Mouse (Mus musculus) heart, postnatal 0 days (tissue): ENCODE results near the gene Hes7. TPM values are rescaled to one million over a fixed set of nuclear protein-coding genes. Genes with fewer than 3 reads are reported as not detected.

Experiments
- ATAC-seq: fragments of 200-750 bp; cut with Nextera tagmentation; 2 replicates; pipeline ENCODE4 v1.8.0; 2017; ENCODE audit warnings: low read depth, moderate number of reproducible peaks, moderate library complexity; ENCODE audit not compliant: insufficient read depth
- DNase-seq: peaks from one replicate; pipeline ENCODE4 v3.0.0-alpha.2; 2016; ENCODE audit warnings: low spot score
- H3K27ac ChIP-seq: fragments of 300-500 bp; sonication (generic); 2 replicates; pipeline ENCODE4 v1.5.1; 2014; ENCODE audit warnings: low read depth, mild to moderate bottlenecking
- H3K27me3 ChIP-seq: fragments of 300-500 bp; sonication (generic); 2 replicates; pipeline ENCODE4 v1.6.1; 2014; ENCODE audit warnings: low read length, mixed read lengths; ENCODE audit not compliant: control insufficient read depth, insufficient read depth
- H3K36me3 ChIP-seq: fragments of 300-500 bp; sonication (generic); replicated peaks from 2 replicates; pipeline ENCODE4 v1.6.1; 2014; ENCODE audit warnings: low read length, mixed read lengths; ENCODE audit not compliant: control insufficient read depth, insufficient read depth
- H3K4me1 ChIP-seq: fragments of 300-500 bp; sonication (generic); 2 replicates; pipeline ENCODE4 v1.6.1; 2014; ENCODE audit warnings: antibody characterized with exemption; ENCODE audit not compliant: control insufficient read depth, insufficient read depth
- H3K4me2 ChIP-seq: fragments of 300-500 bp; sonication (generic); 2 replicates; pipeline ENCODE4 v1.6.1; 2014; ENCODE audit warnings: low read depth, mild to moderate bottlenecking, low read length, moderate library complexity
- H3K4me3 ChIP-seq: fragments of 300-500 bp; sonication (generic); 2 replicates; pipeline ENCODE4 v1.5.1; 2014; ENCODE audit warnings: low read depth, low read length
- H3K9ac ChIP-seq: fragments of 300-500 bp; sonication (generic); replicated peaks from 2 replicates; pipeline ENCODE4 v1.6.1; 2014; ENCODE audit warnings: low read depth, low read length, mixed read lengths
- H3K9me3 ChIP-seq: fragments of 300-500 bp; sonication (generic); replicated peaks from 2 replicates; pipeline ENCODE4 v1.6.1; 2016; ENCODE audit warnings: low read length; ENCODE audit not compliant: control insufficient read depth
- CTCF ChIP-seq: IDR thresholded peaks from 2 replicates; pipeline ENCODE4 v1.5.1; 2016; ENCODE audit warnings: antibody characterized with exemption, control low read depth, low read depth
- EP300 ChIP-seq: IDR thresholded peaks from 2 replicates; pipeline ENCODE4 v1.6.1; 2016; ENCODE audit warnings: antibody characterized with exemption, low read depth
- WGBS: fragments of 180-500 bp; shearing (Covaris S2); extraction: QIAGEN DNeasy Blood & Tissue Kit; methylation state at CpG from one replicate; pipeline ENCODE4 v1.1.7; 2014; 5-methylcytosine and 5-hydroxymethylcytosine counted together
- polyA plus RNA-seq: library from polyadenylated mRNA; unstranded; fragments of >200 nt; fragmentation: Nextera tagmentation; extraction: Ambion mirVana; gene quantifications from 2 replicates; pipeline ENCODE4 v1.2.1, GENCODE M21; 2015
- total RNA-seq: library from RNA; depleted of rRNA; stranded (reverse); fragments of >200 nt; gene quantifications from 2 replicates; pipeline ENCODE4 v1.2.3, GENCODE M21; 2014; ENCODE audit warnings: low replicate concordance

Hes7 gene
- total and polyA plus RNA-seq, 2 experiments from 2014 or later, result 0.26 TPM; not detected in 1

- Histone ChIP-seq H3K4me1 (peaks cover 16% of the 10 kb centered on the region), H3K27ac (peak overlapping the region; percentile 99), H3K9ac (peak overlapping the region; percentile 32; the same call in 1 of the 2 replicates), H3K9me3 (no peaks in the 10 kb centered on the region), H3K27me3 (no peaks in the 10 kb centered on the region), H3K4me3 (peak overlapping the region; percentile 76; the same call in 1 of the 2 replicates), H3K36me3 (peaks cover 57% of the 10 kb centered on the region), H3K4me2 (peak overlapping the region; percentile 71)
- WGBS, result 84% methylated on average over 20 of the region's 20 CpGs
- TF ChIP-seq EP300 (no peak), CTCF (no peak)
- no peak for ATAC-seq
- DNase-seq, result no peak
These were observed 19.4 kb upstream of the Hes7 start for GRCm38 (mm10) chr11:69100639-69101360.

GRCm38 (mm10) chr11:69101604-69102402 lies 18.4 kb upstream of the Hes7 start:
- H3K9me3 ChIP-seq, result no peaks in the 10 kb centered on the region
- no peak overlapping the region for H3K4me2 ChIP-seq
- no peak overlapping the region for H3K9ac ChIP-seq
- 88% methylated on average over 21 of the region's 21 CpGs for WGBS
- H3K27ac ChIP-seq, result no peak overlapping the region
- TF ChIP-seq EP300, result no peak
- TF ChIP-seq CTCF, result no peak
- no peak for DNase-seq
- peaks cover 16% of the 10 kb centered on the region for H3K4me1 ChIP-seq
- ATAC-seq, result no peak
- H3K36me3 ChIP-seq, result peaks cover 67% of the 10 kb centered on the region
- H3K4me3 ChIP-seq, result no peak overlapping the region
- H3K27me3 ChIP-seq, result no peaks in the 10 kb centered on the region

DNA sequence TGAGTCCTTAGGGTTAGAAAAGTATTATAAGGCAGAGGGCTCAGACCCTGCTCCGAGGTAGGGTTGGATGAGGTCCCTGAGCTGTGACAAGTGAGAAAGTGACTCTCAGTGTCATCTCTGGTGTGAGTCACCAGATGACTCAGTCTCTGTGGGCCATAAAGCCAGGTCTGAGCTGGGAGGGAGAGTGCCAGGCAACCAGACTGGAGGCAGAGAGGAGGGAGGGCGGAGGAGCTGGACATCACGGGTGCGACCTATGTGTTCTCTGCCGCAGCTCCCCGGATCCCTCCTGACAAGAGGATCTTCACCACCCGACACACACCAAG lies 17.8 kb upstream of the Hes7 start:
- ATAC-seq, result no peak
- TF ChIP-seq EP300 (no peak), CTCF (no peak)
- Histone ChIP-seq H3K36me3 (peaks cover 73% of the 10 kb centered on the region), H3K9me3 (no peaks in the 10 kb centered on the region), H3K4me3 (no peak overlapping the region), H3K4me1 (peaks cover 16% of the 10 kb centered on the region), H3K4me2 (no peak overlapping the region), H3K27ac (no peak overlapping the region), H3K27me3 (no peaks in the 10 kb centered on the region), H3K9ac (no peak overlapping the region)
- 94% methylated on average over 7 of the region's 7 CpGs for WGBS
- DNase-seq, result no peak

DNA sequence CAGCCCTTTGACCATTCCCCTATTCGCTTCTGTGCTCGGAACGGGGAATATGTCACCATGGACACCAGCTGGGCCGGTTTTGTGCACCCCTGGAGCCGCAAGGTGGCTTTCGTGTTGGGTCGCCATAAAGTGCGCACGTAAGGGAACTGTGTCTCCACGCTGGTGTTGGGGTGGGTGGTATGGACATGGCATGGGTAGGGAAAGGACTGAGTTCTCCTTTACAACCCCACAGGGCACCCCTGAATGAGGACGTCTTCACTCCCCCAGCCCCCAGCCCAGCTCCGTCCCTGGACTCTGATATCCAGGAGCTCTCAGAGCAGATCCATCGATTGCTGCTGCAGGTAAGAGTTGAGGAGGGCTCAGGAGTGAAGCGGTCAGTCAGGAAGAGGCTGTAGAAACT lies 17.1 kb upstream of the Hes7 start:
- no peak overlapping the region for H3K4me3 ChIP-seq
- H3K4me1 ChIP-seq, result peaks cover 12% of the 10 kb centered on the region
- no peak overlapping the region for H3K27ac ChIP-seq
- H3K9ac ChIP-seq, result no peak overlapping the region
- TF ChIP-seq EP300 (no peak), CTCF (no peak)
- H3K9me3 ChIP-seq, result no peaks in the 10 kb centered on the region
- ATAC-seq (no peak), DNase-seq (no peak)
- H3K36me3 ChIP-seq, result peaks cover 80% of the 10 kb centered on the region
- no peaks in the 10 kb centered on the region for H3K27me3 ChIP-seq
- H3K4me2 ChIP-seq, result no peak overlapping the region
- 96% methylated on average over 14 of the region's 14 CpGs for WGBS

DNA sequence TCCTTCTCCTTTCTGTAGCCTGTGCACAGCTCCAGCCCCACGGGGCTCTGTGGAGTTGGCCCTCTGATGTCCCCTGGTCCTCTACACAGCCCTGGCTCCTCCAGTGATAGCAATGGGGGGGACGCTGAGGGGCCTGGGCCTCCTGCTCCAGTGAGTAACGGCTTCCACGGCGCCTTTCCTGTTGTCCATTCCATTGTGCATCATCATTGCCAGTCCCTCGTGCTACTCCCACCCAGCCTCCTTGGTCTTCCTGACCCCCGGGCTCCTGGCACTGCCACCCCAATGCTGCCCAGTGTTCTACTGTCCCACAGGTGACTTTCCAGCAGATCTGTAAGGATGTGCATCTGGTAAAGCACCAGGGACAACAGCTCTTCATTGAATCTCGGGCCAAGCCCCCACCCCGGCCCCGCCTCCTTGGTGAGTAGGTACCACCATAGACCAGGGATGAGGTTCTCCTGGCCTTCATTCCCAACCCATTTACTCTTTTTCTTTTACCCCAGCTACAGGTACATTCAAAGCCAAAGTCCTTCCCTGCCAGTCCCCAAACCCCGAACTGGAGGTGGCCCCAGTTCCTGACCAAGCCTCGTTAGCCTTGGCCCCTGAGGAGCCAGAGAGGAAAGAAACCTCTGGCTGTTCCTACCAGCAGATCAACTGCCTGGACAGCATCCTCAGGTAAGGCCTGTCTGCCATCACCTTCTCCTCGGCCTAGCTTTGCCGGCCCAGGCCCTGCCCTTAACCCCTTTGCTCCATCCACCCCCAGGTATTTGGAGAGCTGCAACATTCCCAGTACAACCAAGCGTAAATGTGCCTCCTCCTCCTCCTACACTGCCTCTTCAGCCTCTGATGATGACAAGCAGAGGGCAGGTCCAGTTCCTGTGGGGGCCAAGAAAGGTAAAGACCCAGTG lies 16.4 kb upstream of the Hes7 start:
- no peak for ATAC-seq
- TF ChIP-seq CTCF, result no peak
- no peak for TF ChIP-seq EP300
- Histone ChIP-seq H3K4me3 (no peak overlapping the region), H3K9me3 (no peaks in the 10 kb centered on the region), H3K36me3 (peaks cover 87% of the 10 kb centered on the region), H3K4me2 (no peak overlapping the region), H3K9ac (no peak overlapping the region), H3K27ac (no peak overlapping the region), H3K27me3 (no peaks in the 10 kb centered on the region), H3K4me1 (peaks cover 7% of the 10 kb centered on the region)
- no peak for DNase-seq
- WGBS, result 87% methylated on average over 15 of the region's 15 CpGs
